Mouse (Mus musculus) gastrocnemius, adult 2 months (tissue): ENCODE measurements around the gene Sdhc. TPM values are rescaled to one million over a fixed set of nuclear protein-coding genes. Genes with fewer than 3 reads are reported as not detected.

Experiments used
- DNase-seq: peaks from one replicate; pipeline ENCODE4 v3.0.0; 2022
- H3K27ac ChIP-seq: fragments of 200-600 bp; 2 replicates; pipeline ENCODE4 v1.8.1; 2022; ENCODE audit warnings: mild to moderate bottlenecking
- H3K4me3 ChIP-seq: fragments of 200-600 bp; 2 replicates; pipeline ENCODE4 v1.8.1; 2022; ENCODE audit warnings: mild to moderate bottlenecking, moderate library complexity
- CTCF ChIP-seq: fragments of 200-600 bp; IDR thresholded peaks from 2 replicates; pipeline ENCODE4 v1.8.1; 2022; ENCODE audit warnings: antibody characterized with exemption, mild to moderate bottlenecking, moderate library complexity
- intact Hi-C: fragments of 180-260 bp; cut with DNase I; formaldehyde crosslinking; loops from one replicate; pipeline ENCODE4 v1.15.1; 2025
- total RNA-seq, 2 experiments: library from RNA; stranded (reverse); gene quantifications; 2 replicates each; pipeline ENCODE4 v1.2.3; 2021

Gene Sdhc
- total RNA-seq, 2 experiments from 2014 or later = 635 to 909 TPM

DNA sequence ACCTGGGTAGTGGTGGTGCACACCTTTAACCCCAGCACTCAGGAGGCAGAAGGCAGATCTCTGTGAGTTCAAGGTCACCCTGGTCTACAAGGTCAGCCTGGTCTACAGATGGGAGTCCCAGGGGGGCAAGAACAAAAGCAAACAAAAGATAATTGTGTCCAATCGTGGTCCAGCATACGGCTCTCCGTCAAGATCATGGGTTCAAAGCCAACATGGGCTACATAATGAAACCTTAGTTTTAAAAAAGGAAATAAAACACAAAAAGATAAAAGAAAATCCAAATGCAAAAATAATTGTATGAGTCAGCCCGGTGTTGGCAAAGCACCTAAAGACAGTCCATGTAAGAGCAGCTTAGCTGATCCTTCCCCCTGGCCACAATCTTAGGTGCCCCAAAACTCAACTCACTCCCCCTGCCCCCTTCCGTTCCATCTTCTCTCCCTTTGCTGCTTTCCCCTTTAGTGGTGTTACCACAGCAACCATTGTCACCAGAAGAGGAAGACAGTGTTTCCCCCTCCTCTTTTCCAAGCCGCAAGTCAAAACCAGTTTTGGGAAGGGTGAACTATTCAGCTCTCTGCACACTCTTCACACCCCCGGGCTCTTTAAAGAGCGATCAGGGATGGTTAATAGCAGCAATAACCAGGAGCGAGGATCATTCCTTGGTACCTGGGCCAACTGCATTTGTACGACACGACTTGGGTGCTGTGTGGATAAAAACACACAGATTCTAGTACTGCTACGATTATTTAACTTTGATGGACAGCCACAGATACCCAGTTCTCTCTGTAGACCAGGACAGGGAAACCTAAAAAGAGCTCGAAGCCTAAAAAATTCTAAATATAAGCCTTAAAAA is 37.7 kb upstream of the Sdhc start:
- no peak overlapping the region for H3K4me3 ChIP-seq
- no peak for DNase-seq
- peak overlapping the region; percentile 76 for H3K27ac ChIP-seq
- no peak for TF ChIP-seq CTCF
- intact Hi-C loops = no loop called here

DNA sequence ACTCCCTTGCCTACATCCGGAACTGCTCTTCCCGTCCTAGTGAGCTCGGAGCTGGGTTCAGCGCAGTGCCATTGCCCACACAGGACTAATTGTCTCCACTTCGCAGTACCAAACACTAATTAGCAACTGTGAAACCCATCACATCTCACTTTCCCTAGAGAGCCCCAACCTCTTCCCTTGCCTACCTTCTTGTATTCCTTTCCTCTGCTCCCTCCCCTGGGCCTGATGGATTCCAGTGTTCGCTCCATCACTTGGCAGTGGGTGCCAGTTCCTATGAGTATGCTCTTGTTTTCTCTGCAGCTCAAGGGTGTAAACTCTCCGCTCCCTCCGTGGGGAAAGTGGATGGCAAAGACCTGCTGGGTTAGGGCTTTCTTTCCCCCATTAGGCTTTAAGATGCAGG is 35.3 kb upstream of the Sdhc start:
- Histone ChIP-seq H3K27ac (peak overlapping the region; percentile 86), H3K4me3 (no peak overlapping the region)
- DNase-seq = no peak
- intact Hi-C loops = no loop called here
- no peak for TF ChIP-seq CTCF

DNA sequence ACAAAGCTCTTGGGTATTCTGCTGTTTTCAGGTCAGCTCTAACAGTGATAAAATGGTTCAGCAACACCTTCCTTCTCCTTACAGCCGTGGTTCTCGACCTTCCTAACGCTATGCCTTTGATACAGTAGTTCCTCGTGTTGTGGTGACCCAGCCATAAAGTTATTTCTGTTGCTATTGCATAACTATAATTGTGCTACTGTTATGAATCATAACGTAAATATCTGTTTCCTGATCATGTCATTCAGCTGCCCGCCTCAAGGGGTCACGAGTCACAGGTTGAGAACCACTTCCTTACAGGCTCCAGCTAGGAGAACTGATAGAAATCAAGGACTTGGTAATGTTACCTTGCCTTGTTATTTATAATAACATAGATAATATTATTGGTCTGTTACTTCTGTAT is 33.9 kb upstream of the Sdhc start:
- Histone ChIP-seq H3K27ac (peak overlapping the region; percentile 86), H3K4me3 (peak overlapping the region; percentile 40; the same call in 1 of the 2 replicates)
- intact Hi-C loops = no loop called here
- DNase-seq = peak; percentile 58
- peak; percentile 43 for TF ChIP-seq CTCF

DNA sequence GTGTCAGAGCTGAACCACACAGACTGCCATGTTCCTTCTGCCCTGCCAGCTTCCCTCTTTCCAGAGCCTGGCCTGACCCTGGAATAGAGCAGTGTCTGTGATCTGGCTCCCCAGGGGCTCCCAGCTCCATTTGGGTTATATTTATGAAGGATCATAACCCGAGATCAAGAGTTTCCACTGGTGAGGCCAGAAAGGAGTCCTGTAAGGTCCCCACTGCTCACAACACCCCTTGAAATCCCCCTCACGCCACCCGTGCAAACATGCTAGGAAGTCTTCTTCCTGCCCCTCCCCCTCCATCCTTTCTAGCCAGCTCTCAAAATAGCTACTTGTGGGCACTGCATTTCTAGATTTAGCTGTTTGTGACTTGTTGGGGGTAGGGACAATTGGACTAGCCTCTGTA is 33.2 kb upstream of the Sdhc start:
- Histone ChIP-seq H3K27ac (peak overlapping the region; percentile 86), H3K4me3 (peak overlapping the region; percentile 40)
- intact Hi-C loops = no loop called here
- TF ChIP-seq CTCF = no peak
- DNase-seq = peak; percentile 68

DNA sequence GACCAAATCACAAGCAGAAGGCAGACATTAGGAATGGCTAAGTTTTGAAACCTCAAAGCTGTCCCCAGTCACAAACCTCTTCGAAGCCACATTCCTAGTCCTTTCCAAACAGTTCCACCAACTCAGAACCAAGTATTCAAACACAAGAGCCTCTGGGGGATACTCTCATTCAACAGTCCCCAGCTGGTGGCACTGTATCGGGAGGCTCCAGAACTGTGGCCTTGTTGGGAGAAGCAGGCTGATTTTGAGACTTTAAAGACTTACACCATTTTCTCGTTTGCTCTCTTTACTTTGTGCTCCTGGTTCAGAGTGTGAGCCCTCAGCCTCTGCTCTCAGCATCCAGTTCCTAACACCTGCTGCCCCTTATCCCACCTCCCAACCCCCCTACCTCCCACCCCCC is 32.6 kb upstream of the Sdhc start:
- no peak overlapping the region for H3K4me3 ChIP-seq
- peak overlapping the region; percentile 86 for H3K27ac ChIP-seq
- intact Hi-C loops = no loop called here
- no peak for DNase-seq
- no peak for TF ChIP-seq CTCF

DNA sequence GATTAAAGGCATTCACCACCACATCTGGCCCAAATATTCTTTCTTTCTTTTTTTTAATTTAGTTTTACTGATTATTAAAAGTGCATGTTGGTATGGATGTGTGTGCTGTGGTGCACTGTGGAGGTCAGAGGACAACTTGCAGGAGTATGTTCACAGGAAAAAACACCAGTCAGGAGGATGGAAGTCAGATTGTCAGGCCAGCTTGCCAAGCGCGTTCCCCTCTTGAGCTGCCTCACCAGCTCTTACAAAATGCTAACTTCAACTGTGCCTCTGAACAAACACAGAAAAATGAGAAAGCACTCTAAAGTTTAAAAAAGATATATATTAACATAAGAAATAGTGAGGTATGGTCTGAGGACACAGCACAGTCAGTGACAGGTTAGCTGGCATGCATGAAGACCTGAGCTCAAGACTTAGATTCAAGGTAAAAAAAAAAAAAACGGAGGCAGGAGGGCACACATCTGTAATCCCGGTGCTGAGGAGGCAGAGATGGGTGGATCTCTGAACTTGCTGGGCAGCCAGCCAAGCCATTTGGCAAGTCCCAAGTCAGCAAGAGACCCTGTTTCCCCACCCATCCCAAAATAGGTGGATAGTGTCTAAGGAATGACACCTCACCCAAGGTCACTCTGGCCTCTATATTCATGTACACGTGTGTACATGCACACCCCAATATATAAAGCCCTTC is 29.2 kb upstream of the Sdhc start:
- DNase-seq = no peak
- no peak overlapping the region for H3K27ac ChIP-seq
- TF ChIP-seq CTCF = no peak
- intact Hi-C loops = no loop called here
- no peak overlapping the region for H3K4me3 ChIP-seq

DNA sequence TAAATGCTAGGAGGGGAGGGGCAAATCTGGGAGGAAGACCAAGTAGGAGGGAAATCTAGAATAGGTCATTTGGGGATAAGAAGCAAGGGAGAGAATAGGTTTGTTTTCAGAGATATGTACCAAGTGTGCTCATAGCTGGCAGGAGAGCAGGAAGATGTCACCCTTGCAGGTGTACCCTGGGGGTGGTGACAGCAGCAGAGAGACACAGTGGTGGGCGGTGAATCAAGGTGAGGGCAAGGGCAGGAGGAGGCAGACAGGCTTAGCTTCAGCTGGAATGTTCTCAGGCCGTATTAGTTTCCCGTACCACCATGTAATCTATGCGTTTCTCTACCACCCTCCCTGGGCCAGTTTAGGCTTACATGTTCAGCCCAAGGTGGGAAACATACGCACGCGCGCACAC is 22.4 kb upstream of the Sdhc start:
- intact Hi-C loops = no loop called here
- DNase-seq = no peak
- peak overlapping the region; percentile 75; the same call in 1 of the 2 replicates for H3K27ac ChIP-seq
- no peak for TF ChIP-seq CTCF
- no peak overlapping the region for H3K4me3 ChIP-seq

DNA sequence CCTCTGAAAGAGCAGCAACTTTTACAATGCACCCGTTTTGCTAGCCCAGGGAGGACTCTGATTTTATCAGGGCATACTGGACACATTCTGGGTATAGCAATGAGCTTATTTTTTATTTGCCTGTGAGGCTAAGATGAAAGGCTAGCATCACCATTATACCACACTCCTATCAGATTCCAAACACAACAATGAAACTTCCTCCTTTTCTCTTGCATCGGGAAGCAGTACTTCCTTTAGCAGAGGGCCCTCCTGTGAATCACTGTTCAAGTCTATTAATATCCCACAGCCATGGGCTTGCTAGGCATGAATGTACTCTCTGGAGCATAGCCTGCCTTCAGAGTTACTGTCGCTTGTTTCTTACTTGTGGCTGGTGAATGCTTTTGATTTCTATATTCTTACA is 20.7 kb upstream of the Sdhc start:
- H3K27ac ChIP-seq = peak overlapping the region; percentile 75
- intact Hi-C loops = no loop called here
- no peak overlapping the region for H3K4me3 ChIP-seq
- TF ChIP-seq CTCF = no peak
- no peak for DNase-seq

DNA sequence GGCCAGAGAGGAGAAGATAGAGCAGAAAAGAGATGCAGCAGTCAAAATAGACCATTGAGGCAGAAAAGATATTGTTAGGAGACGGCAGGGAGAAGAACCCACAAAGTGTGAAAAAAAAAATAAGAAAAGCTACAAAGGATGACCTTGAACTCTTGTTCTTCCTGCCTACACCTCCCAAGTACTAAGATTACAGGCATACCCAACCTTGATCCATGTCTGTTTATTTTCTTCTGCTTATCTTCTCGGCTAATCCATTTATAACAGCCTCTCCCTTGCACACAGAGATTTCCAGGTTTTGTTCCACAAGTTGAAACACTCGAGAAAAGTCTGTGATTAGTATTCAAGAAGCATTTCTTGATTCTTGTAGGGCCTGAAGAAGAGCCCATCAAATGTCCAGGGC is 19.5 kb upstream of the Sdhc start:
- intact Hi-C loops = no loop called here
- H3K27ac ChIP-seq = peak overlapping the region; percentile 75
- TF ChIP-seq CTCF = no peak
- no peak overlapping the region for H3K4me3 ChIP-seq
- DNase-seq = no peak

DNA sequence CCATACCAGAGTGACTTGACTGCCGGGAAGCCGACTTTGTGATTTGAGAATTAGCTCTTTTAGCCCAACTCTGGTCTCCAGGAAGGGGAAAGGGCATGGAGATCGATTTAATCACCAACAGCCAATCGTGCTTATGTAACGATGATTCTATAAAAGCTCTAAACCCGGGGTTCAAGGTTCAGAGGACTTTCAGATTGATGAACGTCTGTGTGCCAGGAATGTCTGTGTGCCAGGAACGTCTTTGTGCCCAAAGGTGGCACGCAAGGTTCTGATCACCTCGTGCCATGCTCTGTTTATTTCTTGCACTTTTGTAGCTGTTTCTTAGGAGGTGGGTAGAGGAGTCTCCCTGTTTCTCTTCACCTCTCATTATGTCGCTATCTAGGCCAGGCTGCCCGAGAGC is 18.5 kb upstream of the Sdhc start:
- H3K27ac ChIP-seq = no peak overlapping the region
- no peak overlapping the region for H3K4me3 ChIP-seq
- TF ChIP-seq CTCF = no peak
- intact Hi-C loops = no loop called here
- no peak for DNase-seq

DNA sequence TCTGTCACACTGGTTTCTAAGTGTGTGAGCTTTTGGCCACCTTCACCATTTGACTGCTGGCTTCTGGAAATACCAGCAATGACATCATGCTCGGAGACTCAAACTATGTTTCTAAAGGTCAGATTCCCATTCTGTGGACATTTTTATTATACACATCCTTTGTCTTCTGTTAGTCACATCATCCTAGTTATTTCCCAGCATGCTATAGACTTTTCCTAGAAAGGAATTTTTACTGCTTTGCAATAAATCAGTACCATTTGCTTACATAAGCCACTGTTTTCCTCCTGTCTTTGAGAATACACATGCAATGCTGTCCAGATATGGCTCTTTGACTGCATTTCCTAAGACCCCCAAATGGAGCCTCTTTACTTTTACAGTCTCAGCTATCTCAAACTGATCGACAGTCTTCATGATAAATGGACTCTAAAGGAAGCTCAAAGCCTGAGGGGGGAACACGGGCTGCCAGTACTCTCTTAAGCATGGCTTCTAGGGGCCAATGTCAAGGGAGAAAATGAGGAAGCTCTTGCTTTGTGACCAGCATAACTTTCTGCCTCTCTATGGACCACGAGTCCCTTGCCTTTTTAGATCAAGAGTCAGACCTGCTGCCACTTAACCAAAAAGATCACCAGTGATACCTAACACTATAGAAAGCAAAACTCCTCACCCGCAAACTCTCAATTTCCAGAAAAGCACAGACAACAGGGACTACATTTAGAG is 15.4 kb upstream of the Sdhc start:
- intact Hi-C loops = no loop called here
- no peak for DNase-seq
- TF ChIP-seq CTCF = no peak
- Histone ChIP-seq H3K4me3 (no peak overlapping the region), H3K27ac (no peak overlapping the region)

DNA sequence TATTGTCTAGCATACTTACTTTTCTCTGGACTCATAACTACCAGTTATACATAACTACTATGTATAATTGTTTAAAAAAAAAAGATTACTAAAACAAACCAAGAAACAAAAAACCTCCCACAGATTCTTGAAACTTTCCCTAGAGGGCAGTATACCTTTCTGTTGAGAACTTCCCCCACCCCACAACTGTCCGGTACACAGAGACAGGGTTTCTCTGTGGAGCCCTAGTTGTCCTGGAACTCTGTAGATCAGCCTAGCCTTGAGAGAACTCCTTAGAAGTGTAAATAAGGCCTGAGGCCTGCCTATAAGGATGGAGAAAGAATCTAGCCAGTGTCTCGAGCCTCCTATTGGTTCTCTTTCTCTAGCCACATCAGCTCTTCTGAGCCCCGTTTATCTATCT is 13.9 kb upstream of the Sdhc start:
- Histone ChIP-seq H3K27ac (peak overlapping the region; percentile 28; the same call in 1 of the 2 replicates), H3K4me3 (no peak overlapping the region)
- peak; percentile 71 for TF ChIP-seq CTCF
- intact Hi-C loops = loop anchor here (1.0 to 5.0 kb wide), 2 partner anchors 56 to 98 kb away; no protein-coding TSS in a partner anchor
- no peak for DNase-seq

DNA sequence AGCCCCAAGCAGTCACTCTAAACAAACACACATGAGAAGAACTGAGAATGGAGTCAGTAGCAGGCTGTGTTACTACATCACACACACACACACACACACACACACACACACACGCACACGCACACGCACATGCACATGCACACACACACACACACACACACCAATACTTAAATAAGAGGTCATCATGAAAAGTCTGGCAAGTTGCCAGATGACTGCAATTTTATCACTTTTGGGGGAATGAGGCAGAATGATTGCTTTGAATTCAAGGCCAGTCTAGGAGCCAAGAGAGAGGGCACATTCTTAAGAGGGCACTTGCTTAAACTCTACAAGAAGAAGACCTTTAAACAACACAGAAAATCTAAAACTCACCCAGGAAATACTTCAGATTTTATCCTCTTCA is 12.1 kb upstream of the Sdhc start:
- H3K27ac ChIP-seq = no peak overlapping the region
- no peak for DNase-seq
- intact Hi-C loops = loop anchor here (5.0 kb wide), 1 partner anchor 100 kb away; no protein-coding TSS in a partner anchor
- TF ChIP-seq CTCF = no peak
- H3K4me3 ChIP-seq = no peak overlapping the region
